Mouse (Mus musculus) large intestine, adult 2 months (tissue): Measurements from ENCODE around the gene Usp6nl. TPM values are rescaled to one million over a fixed set of nuclear protein-coding genes. Genes with fewer than 3 reads are reported as not detected.

ENCODE experiments used
- DNase-seq: peaks from one replicate; pipeline ENCODE4 v3.0.0-alpha.2; 2012; ENCODE audit warnings: low read depth, low spot score
- WGBS: fragments of 180-500 bp; shearing (Covaris S2); methylation state at CpG from one replicate; pipeline ENCODE4 v1.1.7; 2018; 5-methylcytosine and 5-hydroxymethylcytosine counted together
- polyA plus RNA-seq: library from polyadenylated mRNA; depleted of rRNA; stranded (reverse); fragments of >200 nt; gene quantifications from 2 replicates; pipeline ENCODE4 v1.2.3, GENCODE M21; 2012

The Usp6nl gene
- polyA plus RNA-seq, 1 experiment = 7.4 TPM

- DNase-seq = no peak
- 67% methylated on average over 7 of the region's 7 CpGs for WGBS
Measured at GRCm38 (mm10) chr2:6363922-6364321, 41.5 kb downstream of the Usp6nl start.

GRCm38 (mm10) chr2:6366521-6366928, 44.1 kb downstream of the Usp6nl start:
- WGBS = 6% methylated on average over 9 of the region's 9 CpGs
- no peak for DNase-seq

- DNase-seq = no peak
- 18% methylated on average over 6 of the region's 6 CpGs for WGBS
Measured at GRCm38 (mm10) chr2:6366973-6367372, 44.5 kb downstream of the Usp6nl start.

GRCm38 (mm10) chr2:6367497-6367896, 45.0 kb downstream of the Usp6nl start:
- DNase-seq = no peak

GRCm38 (mm10) chr2:6374216-6374615, 51.7 kb downstream of the Usp6nl start:
- DNase-seq = no peak
- 93% methylated on average over 14 of the region's 14 CpGs for WGBS

More at GRCm38 (mm10) chr2:6367497-6367896, 45.0 kb downstream of the Usp6nl start:
- WGBS = 88% methylated on average over 6 of the region's 6 CpGs

GRCm38 (mm10) chr2:6376071-6376470, 53.6 kb downstream of the Usp6nl start:
- 83% methylated on average over 8 of the region's 8 CpGs for WGBS
- no peak for DNase-seq

- WGBS = 79% methylated on average over 4 of the region's 4 CpGs
- no peak for DNase-seq
Measured at GRCm38 (mm10) chr2:6376941-6377340, 54.5 kb downstream of the Usp6nl start.

GRCm38 (mm10) chr2:6378590-6379205, 56.2 kb downstream of the Usp6nl start:
- peak; percentile 85 for DNase-seq
- WGBS = 23% methylated on average over 8 of the region's 8 CpGs

- DNase-seq = peak; percentile 71
- 22% methylated on average over 8 of the region's 8 CpGs for WGBS
Measured at GRCm38 (mm10) chr2:6379731-6380212, 57.3 kb downstream of the Usp6nl start.

GRCm38 (mm10) chr2:6380401-6380800, 57.9 kb downstream of the Usp6nl start:
- WGBS = 31% methylated on average over 9 of the region's 9 CpGs

GRCm38 (mm10) chr2:6384407-6385146, 62.1 kb downstream of the Usp6nl start:
- no peak for DNase-seq
- 76% methylated on average over 14 of the region's 14 CpGs for WGBS

More at GRCm38 (mm10) chr2:6380401-6380800, 57.9 kb downstream of the Usp6nl start:
- no peak for DNase-seq

- WGBS = 73% methylated on average over 3 of the region's 3 CpGs
- DNase-seq = no peak
Measured at GRCm38 (mm10) chr2:6389162-6389561, 66.7 kb downstream of the Usp6nl start.

- 84% methylated on average over 2 of the region's 3 CpGs for WGBS
- no peak for DNase-seq
Measured at GRCm38 (mm10) chr2:6391261-6391660, 68.8 kb downstream of the Usp6nl start.

- 91% methylated on average over 6 of the region's 6 CpGs for WGBS
- DNase-seq = no peak
Measured at GRCm38 (mm10) chr2:6391940-6392339, 69.5 kb downstream of the Usp6nl start.

- WGBS = 53% methylated on average over 7 of the region's 7 CpGs
- DNase-seq = no peak
Measured at GRCm38 (mm10) chr2:6395851-6396625, 73.6 kb downstream of the Usp6nl start.

- WGBS = 70% methylated on average over 1 of the region's 1 CpGs
- DNase-seq = no peak
Measured at GRCm38 (mm10) chr2:6396626-6397146, 74.2 kb downstream of the Usp6nl start.

- WGBS = 78% methylated on average over 3 of the region's 3 CpGs
- DNase-seq = no peak
Measured at GRCm38 (mm10) chr2:6397166-6397565, 74.7 kb downstream of the Usp6nl start.

GRCm38 (mm10) chr2:6398826-6399225, 76.4 kb downstream of the Usp6nl start:
- 26% methylated on average over 6 of the region's 6 CpGs for WGBS
- DNase-seq = no peak

GRCm38 (mm10) chr2:6401039-6401438, 78.6 kb downstream of the Usp6nl start:
- no peak for DNase-seq
- 90% methylated on average over 10 of the region's 10 CpGs for WGBS

GRCm38 (mm10) chr2:6403375-6403774, 80.9 kb downstream of the Usp6nl start:
- WGBS = 34% methylated on average over 11 of the region's 11 CpGs
- DNase-seq = no peak
